ENCODE assay signal across 10 mouse cellular contexts in genomic region chr16:63817606-63818005, GRCm38 (mm10). TPM values are rescaled to one million over a fixed set of nuclear protein-coding genes. Genes with fewer than 3 reads are reported as not detected.
DNase-seq lines count a peak whose midpoint lies in the region; ATAC-seq and TF ChIP-seq lines count a peak whose summit lies in the region.
"Had no signal": no experiment of that assay in that cellular context is flagged by ENCODE, and none has a peak within 500 bp of the region (broad histone marks: within the 10 kb centered on the region; RNA-seq: fewer than 3 reads in every experiment).

No protein-coding gene starts in this region.

- 56% methylated on average over 6 of the region's 6 CpGs for WGBS in heart, embryonic 14.5 days
- 46% methylated on average over 6 of the region's 6 CpGs for WGBS in heart, adult 2 months
- 34% methylated on average over 6 of the region's 6 CpGs for WGBS in neural tube, embryonic 12.5 days
- 64% methylated on average over 6 of the region's 6 CpGs for WGBS in liver, embryonic 12.5 days (ENCODE audit: insufficient replicate concordance)

- no peak for ATAC-seq in heart, embryonic 14.5 days (ENCODE audit: insufficient number of reproducible peaks, insufficient read depth, low FRiP score, low read depth)
- peak; percentile 49; the same call in 1 of the 2 replicates for ATAC-seq in neural tube, embryonic 12.5 days (ENCODE audit: low FRiP score, low read depth)
- ATAC-seq in liver, embryonic 12.5 days, result no peak

- no peak for DNase-seq in heart, adult 2 months
- no peak for DNase-seq in neural tube, embryonic 10.5 days (ENCODE audit: extremely low spot score, low spot score)
- peak; percentile 15 to 21 for DNase-seq in layer of hippocampus, adult 8-10 months (ENCODE audit: low spot score in 2 of 2)
- DNase-seq in ovary, postnatal 10 days (ENCODE audit: low spot score), result no peak
- DNase-seq in heart, adult 8-10 months (ENCODE audit: low spot score), result no peak
- DNase-seq: B cell, adult 2 months had no signal

- no peak for TF ChIP-seq CTCF in heart, adult 2 months (IDR thresholded peaks at IDR 0.05)

- peak overlapping the region; percentile 3 to 57; a peak in 3 of 4 replicates for H3K27ac ChIP-seq in heart, embryonic 14.5 days (replicated peaks in 1 of 2; ENCODE audit: control insufficient read depth in 1 of 2, insufficient read depth in 1 of 2, low read depth in 2 of 2, low read length in 2 of 2)
- H3K27ac ChIP-seq in heart, adult 2 months, result no peak overlapping the region
- H3K27ac ChIP-seq in neural tube, embryonic 12.5 days, result no peak overlapping the region
- H3K27ac ChIP-seq in liver, embryonic 12.5 days, result no peak overlapping the region
- H3K27ac ChIP-seq: macrophage had no signal

- H3K27me3 ChIP-seq in heart, embryonic 14.5 days (ENCODE audit: control insufficient read depth, insufficient read depth, low read length), result no peaks in the 10 kb centered on the region
- H3K27me3 ChIP-seq in heart, adult 2 months (ENCODE audit: control insufficient read depth, insufficient read depth, low read length), result no peaks in the 10 kb centered on the region
- no peaks in the 10 kb centered on the region for H3K27me3 ChIP-seq in neural tube, embryonic 12.5 days (replicated peaks)
- H3K27me3 ChIP-seq in liver, embryonic 12.5 days (replicated peaks), result no peaks in the 10 kb centered on the region

- H3K36me3 ChIP-seq in heart, embryonic 14.5 days (ENCODE audit: control insufficient read depth, insufficient read depth, low read length), result no peaks in the 10 kb centered on the region
- H3K36me3 ChIP-seq in heart, adult 2 months (ENCODE audit: control insufficient read depth, insufficient read depth, low read length), result no peaks in the 10 kb centered on the region
- H3K36me3 ChIP-seq in neural tube, embryonic 12.5 days, result no peaks in the 10 kb centered on the region
- no peaks in the 10 kb centered on the region for H3K36me3 ChIP-seq in liver, embryonic 12.5 days

- no peak for TF ChIP-seq POLR2A in heart, adult 2 months (IDR thresholded peaks at IDR 0.05; ENCODE audit: insufficient read depth, low read depth, low read length)

- intact Hi-C loops in heart, adult 2 months (cut with DNase I), result no loop called here

- H3K4me1 ChIP-seq in heart, embryonic 14.5 days (ENCODE audit: control insufficient read depth in 2 of 2, insufficient read depth in 2 of 2, low read length in 2 of 2), result peaks cover 2 to 11% of the 10 kb centered on the region in 2 experiments; a peak in 3 of 4 replicates
- no peaks in the 10 kb centered on the region for H3K4me1 ChIP-seq in heart, adult 2 months (ENCODE audit: control insufficient read depth, insufficient read depth, low read length)
- H3K4me1 ChIP-seq in neural tube, embryonic 12.5 days, result peaks cover 11% of the 10 kb centered on the region; the same call in 1 of the 2 replicates
- no peaks in the 10 kb centered on the region for H3K4me1 ChIP-seq in liver, embryonic 12.5 days

- H3K4me3 ChIP-seq in heart, embryonic 14.5 days (ENCODE audit: control insufficient read depth in 1 of 2, insufficient read depth in 1 of 2, low read depth in 1 of 2, low read length in 2 of 2), result no peak overlapping the region
- H3K4me3 ChIP-seq in heart, adult 2 months, result no peak overlapping the region
- no peak overlapping the region for H3K4me3 ChIP-seq in neural tube, embryonic 12.5 days
- no peak overlapping the region for H3K4me3 ChIP-seq in liver, embryonic 12.5 days

- no peaks in the 10 kb centered on the region for H3K79me2 ChIP-seq in heart, adult 2 months (replicated peaks; ENCODE audit: control insufficient read depth, insufficient read depth, low read length)

- H3K9me3 ChIP-seq in heart, embryonic 14.5 days (ENCODE audit: control insufficient read depth, low read length), result no peaks in the 10 kb centered on the region
- no peaks in the 10 kb centered on the region for H3K9me3 ChIP-seq in neural tube, embryonic 12.5 days
- no peaks in the 10 kb centered on the region for H3K9me3 ChIP-seq in liver, embryonic 12.5 days (replicated peaks)

- no peak overlapping the region for H3K4me2 ChIP-seq in heart, embryonic 14.5 days (ENCODE audit: low read length)
- H3K4me2 ChIP-seq in neural tube, embryonic 12.5 days (replicated peaks), result no peak overlapping the region
- no peak overlapping the region for H3K4me2 ChIP-seq in liver, embryonic 12.5 days

- no peak overlapping the region for H3K9ac ChIP-seq in heart, embryonic 14.5 days (ENCODE audit: low read length)
- H3K9ac ChIP-seq in heart, adult 2 months (ENCODE audit: low read depth, low read length), result no peak overlapping the region
- H3K9ac ChIP-seq in neural tube, embryonic 12.5 days, result no peak overlapping the region
- H3K9ac ChIP-seq in liver, embryonic 12.5 days, result no peak overlapping the region

- no peak for TF ChIP-seq EP300 in heart, adult 2 months (IDR thresholded peaks at IDR 0.05; ENCODE audit: insufficient read depth, low read depth, low read length)

RNA-seq across cellular contexts. Expression of gene Epha3, which starts 46.4 kb away (rescaled TPM):
- polyA plus RNA-seq in heart, embryonic 14.5 days (2014; fragmentation: Nextera tagmentation; extraction: Ambion mirVana), result 8.1 and 8.5 TPM in 2 replicates
- under 1 TPM; 0.44 to 0.48 TPM for total RNA-seq in heart, adult 2 months (2021)
- 0.39 and 0.47 TPM in 2 replicates for polyA plus RNA-seq in heart, adult 2 months (2012; rRNA removed)
- polyA plus RNA-seq in neural tube, embryonic 12.5 days (2016; fragmentation: Nextera tagmentation; extraction: Ambion mirVana), result 57.1 and 61.9 TPM in 2 replicates
- total RNA-seq in layer of hippocampus, adult 8-10 months (2022), result 10 to 100 TPM; 13.5 to 17.9 (median 15.4) TPM
- polyA plus RNA-seq in liver, embryonic 12.5 days (2016; fragmentation: Nextera tagmentation; extraction: Ambion mirVana), result 2.3 and 2.9 TPM in 2 replicates
- total RNA-seq in heart, adult 8-10 months (2022), result under 1 TPM; 0.20 to 0.73 (median 0.53) TPM
- polyA plus RNA-seq: macrophage had no signal

Comparison
In these comparisons a context has a peak if more than half of its experiments do, and no peak if none do; other contexts are left out.
1. H3K27ac ChIP-seq: peak in heart, embryonic 14.5 days (2 of 2); none in heart, adult 2 months (single experiment), neural tube, embryonic 12.5 days (single experiment) and liver, embryonic 12.5 days (single experiment).
2. DNase-seq: peak in layer of hippocampus, adult 8-10 months (2 of 2); none in heart, adult 2 months (0 of 2), neural tube, embryonic 10.5 days (single experiment), ovary, postnatal 10 days (single experiment) and heart, adult 8-10 months (single experiment).